8 mouse cellular contexts compared by ENCODE assay signal in the genomic region with DNA sequence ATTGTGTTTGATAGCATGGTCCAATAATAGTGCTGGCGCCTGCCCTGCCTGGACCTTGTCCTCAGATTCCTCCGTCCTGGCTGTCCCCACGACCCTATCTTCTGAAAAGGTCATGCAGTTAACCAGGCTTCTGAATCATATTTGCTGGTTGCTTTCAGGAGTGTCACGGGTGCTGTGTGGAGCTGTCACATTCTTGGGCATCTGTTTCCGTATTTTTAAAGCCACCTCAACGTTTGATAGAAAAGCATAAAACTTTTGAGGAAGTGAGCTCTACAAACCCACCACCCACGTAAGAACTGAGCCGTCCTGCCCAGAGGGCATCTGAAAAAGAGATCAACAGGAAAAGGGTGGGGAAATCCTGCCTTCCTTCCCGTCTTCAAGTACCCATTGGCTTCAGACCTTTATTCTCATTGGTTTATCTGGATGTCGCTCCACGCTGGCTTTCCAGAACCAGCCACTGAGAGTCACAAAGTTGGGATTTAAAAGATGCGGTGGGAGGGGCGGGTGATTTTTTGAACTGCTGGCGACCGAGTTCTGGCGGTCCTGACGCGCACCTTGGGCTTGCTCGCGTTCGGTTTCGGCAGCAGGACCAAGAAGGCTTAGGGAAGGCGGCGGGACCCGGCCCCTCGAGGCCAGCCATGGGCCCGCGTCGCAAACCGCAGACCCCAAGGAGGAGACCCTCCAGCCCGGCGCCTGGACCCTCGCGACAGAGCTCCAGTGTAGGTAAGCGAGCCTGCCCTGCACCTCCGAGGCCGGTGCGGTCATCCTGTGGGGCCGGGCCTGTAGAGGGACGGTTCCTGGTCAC. TPM values are rescaled to one million over a fixed set of nuclear protein-coding genes. Genes with fewer than 3 reads are reported as not detected.
A peak's percentile ranks its signal among the peaks of the same experiment; 100 is the strongest.
DNase-seq lines count a peak whose midpoint lies in the region; ATAC-seq lines count a peak whose summit lies in the region.

A gene (plus strand): TSS at position 387 of the 805 bp plus-strand sequence.

- WGBS in hindbrain, embryonic 12.5 days = under 1% methylated on average over 40 of the region's 40 CpGs

- H3K9me3 ChIP-seq in hindbrain, embryonic 12.5 days (replicated peaks) = no peaks in the 10 kb centered on the region

- H3K4me2 ChIP-seq in hindbrain, embryonic 12.5 days (replicated peaks) = peak within 1 kb of the TSS; percentile 85

- H3K27me3 ChIP-seq in hindbrain, embryonic 12.5 days = no peaks in the 10 kb centered on the region

- H3K4me3 ChIP-seq in hindbrain, embryonic 12.5 days = peak within 1 kb of the TSS; percentile 75

- peak; percentile 92 for ATAC-seq in hindbrain, embryonic 12.5 days (ENCODE audit: low FRiP score)

- peak within 1 kb of the TSS; percentile 77 for H3K9ac ChIP-seq in hindbrain, embryonic 12.5 days

- peaks cover 13% of the 10 kb centered on the region for H3K36me3 ChIP-seq in hindbrain, embryonic 12.5 days

- peaks cover 16% of the 10 kb centered on the region for H3K4me1 ChIP-seq in hindbrain, embryonic 12.5 days

- peak; percentile 97 for DNase-seq in NIH3T3 (ENCODE audit: low read depth)
- DNase-seq in cerebellum, postnatal 10 days = peak; percentile 93
- peak; percentile 88 to 91 for DNase-seq in frontal cortex, postnatal 10 days (ENCODE audit: low spot score in 2 of 2)
- DNase-seq in layer of hippocampus, postnatal 14 days (ENCODE audit: low spot score in 2 of 2) = peak; percentile 82 to 96
- DNase-seq in lung, postnatal 14 days = peak; percentile 90
- DNase-seq in retina, adult 2 months (ENCODE audit: low read depth, low spot score) = peak; percentile 85
- DNase-seq in thymus, postnatal 36 days = peak; percentile 78 to 86

- H3K27ac ChIP-seq in hindbrain, embryonic 12.5 days = peak within 1 kb of the TSS; percentile 55

RNA-seq across cellular contexts. Expression of the gene that starts here (rescaled TPM):
- polyA plus RNA-seq in hindbrain, embryonic 12.5 days (2016; fragmentation: Nextera tagmentation; extraction: Ambion mirVana) = 200 and 221 TPM in 2 replicates
- 1 to 10 TPM; 4.8 to 5.5 TPM for total RNA-seq in layer of hippocampus, postnatal 14 days (2021)

Comparison
In these comparisons a context has a peak if more than half of its experiments do, and no peak if none do; other contexts are left out.
1. Peak in every context shown above with its lines: DNase-seq, ATAC-seq, H3K4me3 ChIP-seq and H3K27ac ChIP-seq.